Mouse (Mus musculus): ENCODE data around the gene Ephb2. TPM values are rescaled to one million over a fixed set of nuclear protein-coding genes. Genes with fewer than 3 reads are reported as not detected.

Gene Ephb2
- total RNA-seq, 2 experiments from 2014 or later = 31.6 to 32.7 TPM

GRCm38 (mm10) chr4:136602018-136602554 is 233.7 kb downstream of the Ephb2 start:
- intact Hi-C loops (cut with DNase I) = no loop called here
- peak in 1 of 2 experiments; percentile 19 for DNase-seq (ENCODE audit: low spot score in 2 of 2)

- intact Hi-C loops (cut with DNase I) = no loop called here
- peak; percentile 39 to 66 for DNase-seq (ENCODE audit: low spot score in 2 of 2)
These were observed 234.3 kb downstream of the Ephb2 start for GRCm38 (mm10) chr4:136601476-136601875.

GRCm38 (mm10) chr4:136600536-136600935 is 235.3 kb downstream of the Ephb2 start:
- DNase-seq (ENCODE audit: low spot score in 2 of 2) = no peak
- intact Hi-C loops (cut with DNase I) = no loop called here

- intact Hi-C loops (cut with DNase I) = no loop called here
- DNase-seq (ENCODE audit: low spot score in 2 of 2) = no peak
These were observed 235.9 kb downstream of the Ephb2 start for GRCm38 (mm10) chr4:136599869-136600268.

GRCm38 (mm10) chr4:136598268-136598876 is 237.4 kb downstream of the Ephb2 start:
- DNase-seq (ENCODE audit: low spot score in 2 of 2) = no peak
- intact Hi-C loops (cut with DNase I) = no loop called here

Small RNA genes lying within 50 kb of the gene (microRNA-seq; reads per million reads assigned to microRNA genes)
- 0 reads per million in 2 experiments for gene Gm22180

Other genes starting within 250 kb of the Ephb2 start
- gene Kdm1a, start 233.3 kb downstream of the Ephb2 start, total RNA-seq (2021) = 100 to 1,000 TPM; 104 to 105 TPM
- gene Tex46, start 225.6 kb downstream of the Ephb2 start, total RNA-seq (2021) = not detected
- under 1 TPM; 0.22 to 0.25 TPM for gene Lactbl1, start 213.4 kb downstream of the Ephb2 start, total RNA-seq (2021)
- 10 to 100 TPM; 36.1 to 43.9 TPM for gene C1qb, start 50.2 kb upstream of the Ephb2 start, total RNA-seq (2021)
- gene C1qc, start 57.1 kb upstream of the Ephb2 start, total RNA-seq (2021) = 10 to 100 TPM; 39.4 to 40.1 TPM
- 10 to 100 TPM; 42.5 to 44.9 TPM for gene C1qa, start 62.8 kb upstream of the Ephb2 start, total RNA-seq (2021)
- 10 to 100 TPM in 1 of 2 experiments, 1 to 10 TPM in 1; 9.8 to 10.5 TPM for gene Epha8, start 120.8 kb upstream of the Ephb2 start, total RNA-seq (2021)
- 10 to 100 TPM in 1 of 2 experiments, 1 to 10 TPM in 1; 8.4 to 11.3 TPM for gene Zbtb40, start 212.8 kb upstream of the Ephb2 start, total RNA-seq (2021)